8 mouse cellular contexts compared by ENCODE assay signal in the genomic region with DNA sequence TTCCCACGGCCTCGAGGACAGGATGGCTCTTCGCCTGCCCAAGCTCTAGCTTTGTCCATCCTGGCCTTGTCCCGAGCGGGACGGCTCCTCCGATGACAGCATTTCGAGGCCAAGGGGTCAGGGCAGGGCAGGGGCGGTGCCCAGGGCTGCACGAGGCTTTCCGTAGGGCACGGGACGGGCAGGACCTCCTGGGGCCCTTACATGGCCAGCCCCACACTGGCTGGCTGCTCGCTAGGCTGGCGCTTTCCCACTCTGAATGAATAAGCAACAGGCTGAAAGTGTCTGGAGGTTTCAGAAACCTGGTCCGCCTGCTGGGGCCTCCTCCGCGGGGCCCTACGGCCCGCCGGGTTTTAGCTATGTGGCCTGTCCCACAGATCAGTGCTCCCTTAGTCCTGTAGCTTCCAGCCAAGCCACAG. TPM values are rescaled to one million over a fixed set of nuclear protein-coding genes. Genes with fewer than 3 reads are reported as not detected.
DNase-seq lines count a peak whose midpoint lies in the region; ATAC-seq and TF ChIP-seq lines count a peak whose summit lies in the region.

Gene Loxl1, minus strand, starts transcription at position 243 of the 416 bp plus-strand sequence.

- H3K27ac ChIP-seq in hindbrain, embryonic 15.5 days (replicated peaks): peak within 1 kb of the TSS; percentile 39; the same call in 1 of the 2 replicates
- no peak within 1 kb of the TSS for H3K27ac ChIP-seq in liver, adult 2 months (replicated peaks; ENCODE audit: insufficient read depth, low read depth, low read length)

- peak within 1 kb of the TSS; percentile 37 for H3K4me3 ChIP-seq in hindbrain, embryonic 15.5 days
- peak within 1 kb of the TSS; percentile 55 for H3K4me3 ChIP-seq in liver, adult 2 months (ENCODE audit: insufficient read depth, low read depth, low read length)

- peak within 1 kb of the TSS; percentile 20 for H3K9ac ChIP-seq in hindbrain, embryonic 15.5 days
- peak within 1 kb of the TSS; percentile 40 for H3K9ac ChIP-seq in liver, adult 2 months (ENCODE audit: low read depth, low read length)

- H3K27me3 ChIP-seq in hindbrain, embryonic 15.5 days: peaks cover 25% of the 10 kb centered on the region
- peaks cover 17% of the 10 kb centered on the region for H3K27me3 ChIP-seq in liver, adult 2 months (ENCODE audit: control insufficient read depth, insufficient read depth, low read length)

- no peaks in the 10 kb centered on the region for H3K9me3 ChIP-seq in hindbrain, embryonic 15.5 days

- WGBS in hindbrain, embryonic 15.5 days: 2% methylated on average over 21 of the region's 21 CpGs
- 8% methylated on average over 21 of the region's 21 CpGs for WGBS in liver, adult 2 months

- peak within 1 kb of the TSS; percentile 54 for H3K4me2 ChIP-seq in hindbrain, embryonic 15.5 days

- peak; percentile 12 to 13 for DNase-seq in cerebellum, adult 18-20 months
- no peak for DNase-seq in adrenal gland, postnatal 4 days (ENCODE audit: low spot score in 2 of 2)
- DNase-seq in gastrocnemius, postnatal 10 days: peak; percentile 73
- no peak for DNase-seq in liver, adult 2 months (ENCODE audit: extremely low read depth, low read depth, low spot score)
- peak; percentile 84 for DNase-seq in neural tube, embryonic 10.5 days (ENCODE audit: extremely low spot score, low spot score)

- H3K79me2 ChIP-seq in liver, adult 2 months (ENCODE audit: control insufficient read depth, insufficient read depth, low read length): no peaks in the 10 kb centered on the region

- TF ChIP-seq CTCF in liver, adult 2 months (IDR thresholded peaks at IDR 0.05; ENCODE audit: low read depth, low read length): no peak

- peaks cover 59% of the 10 kb centered on the region for H3K4me1 ChIP-seq in hindbrain, embryonic 15.5 days (replicated peaks)
- 0 out of 2 replicates have a peak, but pooled peaks cover 1% of the 10 kb centered on the region for H3K4me1 ChIP-seq in liver, adult 2 months (ENCODE audit: control insufficient read depth, insufficient read depth, low read length)

- ATAC-seq in cerebellum, adult (ENCODE audit: insufficient number of reproducible peaks, low FRiP score, low TSS enrichment): no peak
- ATAC-seq in hindbrain, embryonic 15.5 days (ENCODE audit: low FRiP score, low read depth): peak; percentile 39; the same call in 1 of the 2 replicates
- no peak for ATAC-seq in granulocyte monocyte progenitor cell, adult 5-6 weeks (replicated peaks; ENCODE audit: poor library complexity, severe bottlenecking)

- TF ChIP-seq POLR2A in liver, adult 2 months (IDR thresholded peaks at IDR 0.05; ENCODE audit: extremely low read depth, insufficient read depth, low read length): no peak

- no peaks in the 10 kb centered on the region for H3K36me3 ChIP-seq in hindbrain, embryonic 15.5 days
- H3K36me3 ChIP-seq in liver, adult 2 months (ENCODE audit: control insufficient read depth, insufficient read depth, low read length): no peaks in the 10 kb centered on the region

RNA-seq across cellular contexts. Expression of gene Loxl1, which starts in this region (rescaled TPM):
- 10 to 100 TPM; 57.7 to 60.2 TPM for total RNA-seq in adrenal gland, postnatal 4 days (2021)
- 10 to 100 TPM; 50.1 to 70.0 TPM for total RNA-seq in gastrocnemius, postnatal 10 days (2021)
- polyA plus RNA-seq in hindbrain, embryonic 15.5 days (2015; fragmentation: Nextera tagmentation; extraction: Ambion mirVana): 10.3 and 10.7 TPM in 2 replicates
- 0.74 and 1.0 TPM in 2 replicates for total RNA-seq in liver, adult 2 months (2014; rRNA removed)
- polyA plus RNA-seq in liver, adult 2 months (2012; rRNA removed): 2.2 TPM in 2 replicates
- total RNA-seq in granulocyte monocyte progenitor cell, adult 5-6 weeks (2014; fragmentation: Nextera tagmentation): not detected in 2 replicates
- not detected in 2 replicates for total RNA-seq in granulocyte monocyte progenitor cell, adult 5-6 weeks (2017)

Comparison
In these comparisons a context has a peak if more than half of its experiments do, and no peak if none do; other contexts are left out.
1. RNA of gene Loxl1 (total RNA-seq): 50.1 to 70.0 TPM in gastrocnemius, postnatal 10 days and 57.7 to 60.2 TPM in adrenal gland, postnatal 4 days; 0.74 to 1.0 TPM in liver, adult 2 months and not detected in granulocyte monocyte progenitor cell, adult 5-6 weeks; every median in the first group is over 10 times any median in the second.
2. DNase-seq: peak in cerebellum, adult 18-20 months (2 of 2), gastrocnemius, postnatal 10 days (single experiment) and neural tube, embryonic 10.5 days (single experiment); none in adrenal gland, postnatal 4 days (0 of 2) and liver, adult 2 months (single experiment).